Mouse (Mus musculus): ENCODE results near the gene Cacng2.

Cacng2 gene

DNA sequence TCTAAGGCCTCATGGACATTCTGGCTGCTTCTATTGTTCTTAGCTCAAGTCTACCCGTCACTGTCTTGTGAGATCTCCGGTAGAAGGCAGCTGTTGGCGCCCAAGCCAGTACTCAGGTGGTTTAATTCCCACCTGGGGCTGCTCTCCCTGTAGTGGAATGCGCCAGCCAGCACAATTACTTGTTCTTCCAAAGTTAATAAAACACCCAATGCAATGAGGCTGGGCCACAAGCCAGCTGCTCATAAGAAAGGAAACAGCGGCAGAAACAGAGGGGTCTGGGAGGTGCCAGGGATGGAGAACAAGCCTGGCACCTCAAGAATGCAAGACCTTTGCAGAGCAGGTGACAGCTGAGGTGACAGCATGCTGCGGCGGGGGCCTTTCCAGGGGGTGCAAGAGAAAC is 170.8 kb downstream of the Cacng2 start:
- no peak for DNase-seq (ENCODE audit: low spot score)

GRCm38 (mm10) chr15:77945711-77946110 is 174.1 kb downstream of the Cacng2 start:
- peak; percentile 17 for DNase-seq (ENCODE audit: low spot score)
